Mouse (Mus musculus) thymus, adult 2 months (tissue): ENCODE data around the gene Thap7. TPM values are rescaled to one million over a fixed set of nuclear protein-coding genes. Genes with fewer than 3 reads are reported as not detected.
"Not testable (repeated sequence)": the region's sequence is repeated elsewhere in the genome, so short reads cannot be mapped to it uniquely, and the experiment has no call there.

Experiments
- DNase-seq: peaks from one replicate; pipeline ENCODE4 v3.0.0; 2021
- H3K27ac ChIP-seq: fragments of 200-500 bp; 2 replicates; pipeline ENCODE4 v1.5.1; 2012; ENCODE audit warnings: low read length, control low read depth; ENCODE audit not compliant: control insufficient read depth, insufficient read depth
- H3K27me3 ChIP-seq: fragments of 200-500 bp; 2 replicates; pipeline ENCODE4 v1.6.1; 2012; ENCODE audit warnings: mild to moderate bottlenecking, low read length, moderate library complexity, mixed read lengths; ENCODE audit not compliant: control insufficient read depth, insufficient read depth
- H3K36me3 ChIP-seq: fragments of 200-500 bp; 2 replicates; pipeline ENCODE4 v1.6.1; 2012; ENCODE audit warnings: mild to moderate bottlenecking, low read length, moderate library complexity; ENCODE audit not compliant: control insufficient read depth, insufficient read depth
- H3K4me1 ChIP-seq: fragments of 200-500 bp; replicated peaks from 2 replicates; pipeline ENCODE4 v1.6.1; 2012; ENCODE audit warnings: low read length; ENCODE audit not compliant: control insufficient read depth, insufficient read depth
- H3K4me3 ChIP-seq: fragments of 200-500 bp; 2 replicates; pipeline ENCODE4 v1.5.1; 2012; ENCODE audit warnings: mild to moderate bottlenecking, low read length, control low read depth, moderate library complexity; ENCODE audit not compliant: control insufficient read depth, insufficient read depth
- CTCF ChIP-seq: fragments of 200-500 bp; IDR thresholded peaks from 2 replicates; pipeline ENCODE4 v1.5.1; 2012; ENCODE audit warnings: mild to moderate bottlenecking, control low read depth, low read length, moderate library complexity, borderline replicate concordance; ENCODE audit not compliant: control insufficient read depth, poor library complexity, insufficient read depth; ENCODE audit errors: extremely low read depth
- POLR2A ChIP-seq: fragments of 200-500 bp; IDR thresholded peaks from 2 replicates; pipeline ENCODE4 v1.6.1; 2012; ENCODE audit warnings: mild to moderate bottlenecking, low read length, control low read depth, moderate library complexity; ENCODE audit not compliant: control insufficient read depth, poor library complexity, insufficient read depth; ENCODE audit errors: extremely low read depth
- WGBS: fragments of 180-500 bp; shearing (Covaris S2); methylation state at CpG from one replicate; pipeline ENCODE4 v1.1.7; 2018; 5-methylcytosine and 5-hydroxymethylcytosine counted together
- polyA plus RNA-seq: library from polyadenylated mRNA; depleted of rRNA; stranded (reverse); fragments of >200 nt; gene quantifications from 2 replicates; pipeline ENCODE4 v1.2.3, GENCODE M21; 2012

The Thap7 gene
- polyA plus RNA-seq, 1 experiment: 139 TPM

- peaks cover 2% of the 10 kb centered on the region; the same call in 1 of the 2 replicates for H3K27me3 ChIP-seq
- no peak overlapping the region for H3K4me3 ChIP-seq
- TF ChIP-seq POLR2A (no peak), CTCF (no peak)
- DNase-seq: no peak
- no peak overlapping the region for H3K27ac ChIP-seq
- 68% methylated on average over 4 of the region's 4 CpGs for WGBS
- H3K4me1 ChIP-seq: peaks cover 16% of the 10 kb centered on the region
- no peaks in the 10 kb centered on the region for H3K36me3 ChIP-seq
Measured at GRCm38 (mm10) chr16:17556907-17557306, 26.0 kb upstream of the Thap7 start.

DNA sequence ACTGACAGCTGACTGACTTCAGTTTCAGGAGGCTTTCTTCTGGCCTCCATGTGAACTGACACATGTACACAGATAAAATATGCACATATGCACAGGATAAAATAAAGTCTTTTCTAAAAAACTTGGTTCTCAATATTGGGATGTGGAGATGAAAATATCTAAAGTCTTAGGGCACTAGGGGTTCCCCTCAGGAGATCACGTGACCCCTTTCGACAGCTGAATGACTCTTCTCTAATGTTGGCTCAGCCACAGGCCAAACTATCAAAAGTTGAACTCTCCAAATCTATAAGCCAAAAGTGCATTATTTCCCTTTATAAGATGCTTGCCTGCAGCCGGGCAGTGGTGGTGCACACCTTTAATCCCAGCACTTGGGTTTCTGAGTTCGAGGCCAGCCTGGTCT is 25.2 kb upstream of the Thap7 start:
- Histone ChIP-seq H3K27me3 (no peaks in the 10 kb centered on the region; the same call in 1 of the 2 replicates), H3K4me3 (no peak overlapping the region), H3K27ac (no peak overlapping the region), H3K4me1 (peaks cover 16% of the 10 kb centered on the region), H3K36me3 (no peaks in the 10 kb centered on the region)
- WGBS: 87% methylated on average over 4 of the region's 4 CpGs
- DNase-seq: no peak
- no peak for TF ChIP-seq POLR2A
- TF ChIP-seq CTCF: no peak

DNA sequence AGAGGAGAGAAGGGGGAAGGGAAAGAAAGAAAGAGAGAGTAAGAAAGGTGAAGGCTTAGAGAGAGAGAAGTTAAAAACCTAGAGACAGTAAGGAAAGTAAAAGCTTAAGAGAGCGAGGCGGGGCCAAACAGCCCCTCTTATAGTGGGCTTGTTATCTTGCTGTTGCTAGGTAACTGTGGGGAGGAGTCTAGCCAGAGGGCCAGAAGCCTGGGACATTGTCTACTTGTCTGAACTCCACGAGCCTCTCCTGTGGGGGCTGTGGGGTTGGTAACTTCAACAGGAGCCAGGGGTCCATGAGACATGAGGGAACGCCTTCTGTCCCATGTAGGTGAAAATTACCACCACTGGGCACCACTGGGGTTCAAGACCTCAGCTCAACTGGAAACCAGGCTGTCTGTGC is 23.8 kb upstream of the Thap7 start:
- not testable (repeated sequence) for H3K36me3 ChIP-seq, H3K4me3 ChIP-seq, DNase-seq, H3K27me3 ChIP-seq
- WGBS: 60% methylated on average over 4 of the region's 4 CpGs
- Histone ChIP-seq H3K4me1 (peaks cover 16% of the 10 kb centered on the region), H3K27ac (0 out of 2 replicates have a peak overlapping the region, but pooled peaks have one; percentile 9)

DNA sequence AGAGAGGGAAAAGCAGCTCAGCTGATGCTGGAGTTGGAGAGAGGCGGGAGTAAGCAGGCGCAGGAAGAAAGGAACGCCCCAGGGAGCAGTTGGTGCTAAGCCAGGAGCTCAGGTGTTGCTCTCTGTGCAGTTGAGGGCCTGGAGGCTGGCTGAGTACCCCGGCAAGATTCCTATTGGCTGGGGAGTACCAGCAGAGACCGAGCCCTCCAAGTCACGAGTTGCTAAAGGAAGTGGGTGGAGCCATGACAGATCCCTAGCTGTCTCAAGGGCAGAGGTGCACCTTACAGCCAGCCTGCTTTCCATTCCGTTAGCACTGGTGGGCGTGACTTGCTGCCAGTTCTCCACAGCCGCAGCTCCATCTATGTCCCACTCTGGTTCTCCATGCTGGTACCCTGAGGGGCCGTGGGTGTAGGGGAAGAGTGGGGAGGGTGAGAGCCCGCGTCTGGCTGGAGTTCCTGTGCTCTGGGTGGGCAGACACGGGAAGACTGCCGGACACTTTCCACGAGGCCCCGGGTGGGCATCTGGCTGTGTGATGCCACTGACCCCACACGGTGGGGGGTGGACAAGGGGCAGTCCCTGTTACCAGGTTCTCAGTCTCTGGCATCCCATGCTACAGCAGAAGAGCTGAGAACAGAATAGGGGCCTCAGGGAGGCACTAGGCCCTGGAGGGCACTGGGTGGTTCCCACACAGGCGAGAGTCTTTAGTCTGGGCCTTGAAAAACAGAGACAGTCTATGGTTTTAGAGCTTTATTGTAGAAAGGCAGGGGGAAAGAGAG is 23.2 kb upstream of the Thap7 start:
- no peaks in the 10 kb centered on the region for H3K27me3 ChIP-seq
- H3K36me3 ChIP-seq: no peaks in the 10 kb centered on the region
- 14% methylated on average over 18 of the region's 18 CpGs for WGBS
- peak overlapping the region; percentile 9; the same call in 1 of the 2 replicates for H3K27ac ChIP-seq
- H3K4me1 ChIP-seq: peaks cover 16% of the 10 kb centered on the region
- TF ChIP-seq CTCF (no peak), POLR2A (no peak)
- H3K4me3 ChIP-seq: peak overlapping the region; percentile 28
- peak; percentile 71 for DNase-seq

DNA sequence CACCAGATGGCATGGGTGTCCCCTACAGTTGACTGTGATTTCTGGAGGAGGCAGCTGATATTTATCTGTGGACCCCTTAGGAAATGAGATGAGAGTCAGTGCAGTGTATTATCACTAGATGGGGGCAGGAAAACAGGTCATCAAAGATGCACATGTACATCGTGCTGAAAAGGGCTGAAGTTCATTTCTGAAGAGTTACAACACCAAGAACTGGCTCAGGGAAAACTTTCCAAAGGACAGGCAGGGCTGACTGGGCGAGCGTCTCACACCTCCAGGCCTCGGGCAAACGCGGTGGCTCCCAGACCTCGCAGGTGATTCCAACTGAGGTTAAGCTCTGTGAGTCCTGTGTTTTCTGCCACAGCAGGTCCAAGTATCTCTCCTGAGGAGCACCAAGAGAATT is 21.9 kb upstream of the Thap7 start:
- 89% methylated on average over 7 of the region's 7 CpGs for WGBS
- no peak for DNase-seq
- Histone ChIP-seq H3K27me3 (no peaks in the 10 kb centered on the region), H3K4me3 (no peak overlapping the region), H3K4me1 (peaks cover 12% of the 10 kb centered on the region), H3K36me3 (no peaks in the 10 kb centered on the region), H3K27ac (no peak overlapping the region)
- TF ChIP-seq CTCF: no peak
- TF ChIP-seq POLR2A: no peak

- Histone ChIP-seq H3K36me3 (no peaks in the 10 kb centered on the region), H3K4me3 (no peak overlapping the region)
- 46% methylated on average over 2 of the region's 2 CpGs for WGBS
Measured at GRCm38 (mm10) chr16:17542632-17543031, 11.7 kb upstream of the Thap7 start.

DNA sequence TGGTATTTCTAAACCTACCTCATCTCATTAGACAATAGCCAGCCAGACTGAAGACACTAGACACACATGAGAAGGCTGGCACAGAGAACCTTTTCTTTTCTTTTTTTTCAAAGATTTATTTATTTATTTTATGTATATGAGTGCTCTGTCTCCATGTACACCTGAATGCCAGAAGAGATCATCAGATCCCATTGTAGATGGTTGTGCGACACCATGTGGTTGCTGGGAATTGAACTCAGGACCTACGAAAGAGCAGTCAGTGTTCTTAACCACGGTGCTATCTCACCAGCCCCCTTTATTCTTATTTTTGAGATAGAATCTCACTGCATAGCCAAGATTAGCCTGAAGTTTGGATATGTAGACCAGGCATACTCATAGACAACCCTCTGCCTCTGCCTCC is 5.6 kb upstream of the Thap7 start:
- WGBS: 95% methylated on average over 3 of the region's 3 CpGs
- H3K27me3 ChIP-seq: no peaks in the 10 kb centered on the region
- H3K4me1 ChIP-seq: peaks cover 2% of the 10 kb centered on the region
- DNase-seq: peak; percentile 29
- no peak overlapping the region for H3K4me3 ChIP-seq
- TF ChIP-seq POLR2A: no peak
- no peaks in the 10 kb centered on the region for H3K36me3 ChIP-seq
- no peak overlapping the region for H3K27ac ChIP-seq

More at GRCm38 (mm10) chr16:17542632-17543031, 11.7 kb upstream of the Thap7 start:
- Histone ChIP-seq H3K27me3 (no peaks in the 10 kb centered on the region), H3K4me1 (no peaks in the 10 kb centered on the region), H3K27ac (no peak overlapping the region)
- DNase-seq: no peak
- no peak for TF ChIP-seq POLR2A
- no peak for TF ChIP-seq CTCF
